ENCODE assay signal across 15 mouse cellular contexts in the genomic region with DNA sequence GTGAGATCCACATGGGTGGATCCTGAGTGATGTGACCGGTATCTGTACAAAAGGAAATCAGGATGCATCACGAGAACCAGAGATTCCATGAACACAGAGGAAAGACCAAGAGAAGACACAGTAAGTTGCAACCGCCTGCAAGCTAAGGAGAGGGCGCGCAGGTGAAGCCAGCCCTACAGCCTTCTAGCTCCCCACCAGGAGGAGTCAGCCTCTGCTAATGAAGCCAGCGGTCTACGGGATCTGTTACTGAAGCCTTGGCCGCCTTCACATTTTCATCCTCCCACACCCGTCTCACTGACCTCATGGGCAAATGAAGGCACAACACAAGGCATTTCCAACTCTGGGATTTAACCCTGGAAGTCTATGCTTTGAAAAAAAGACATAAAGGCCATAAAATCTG.
"Had no signal": no experiment of that assay in that cellular context is flagged by ENCODE, and none has a peak within 500 bp of the region (broad histone marks: within the 10 kb centered on the region; RNA-seq: fewer than 3 reads in every experiment).

No protein-coding gene starts in this region.

- H3K4me1 ChIP-seq: megakaryocyte, embryonic 14.5 days had no signal

- H3K27me3 ChIP-seq: kidney, embryonic 15.5 days; limb, embryonic 12.5 days; midbrain, embryonic 15.5 days; neural tube, embryonic 12.5 days had no signal

- H3K9me3 ChIP-seq: kidney, embryonic 15.5 days; limb, embryonic 12.5 days; megakaryocyte, embryonic 14.5 days; midbrain, embryonic 15.5 days; neural tube, embryonic 12.5 days had no signal

- H3K27ac ChIP-seq: kidney, embryonic 15.5 days; limb, embryonic 12.5 days; liver, embryonic 14.5 days; midbrain, embryonic 15.5 days; neural tube, embryonic 12.5 days had no signal

- H3K36me3 ChIP-seq: kidney, embryonic 15.5 days; midbrain, embryonic 15.5 days had no signal

- H3K4me2 ChIP-seq: kidney, embryonic 15.5 days; limb, embryonic 12.5 days; midbrain, embryonic 11.5 days; midbrain, embryonic 15.5 days; neural tube, embryonic 12.5 days had no signal

- ATAC-seq: lung, postnatal 0 days; midbrain, embryonic 15.5 days had no signal

- H3K4me3 ChIP-seq: kidney, embryonic 15.5 days; limb, embryonic 12.5 days; megakaryocyte, embryonic 14.5 days; midbrain, embryonic 15.5 days; neural tube, embryonic 12.5 days had no signal

- H3K9ac ChIP-seq: kidney, embryonic 15.5 days; limb, embryonic 12.5 days; liver, embryonic 14.5 days; midbrain, embryonic 15.5 days; neural tube, embryonic 12.5 days had no signal

- DNase-seq: kidney, adult 2 months; kidney, postnatal 25 days; liver; lung, adult 2 months; lung, postnatal 4 days; right cerebral cortex, postnatal 4 days; thymus, postnatal 4 days had no signal
